Mouse (Mus musculus): ENCODE measurements at regions not wholly inside any gene's neighbourhood (a gene's known extent, or its start where the extent isn't known, plus 50 kb on each side); places are given as distances from the start of the nearest gene placed in this dataset.

- Histone ChIP-seq H3K79me2 (ENCODE audit: control insufficient read depth, insufficient read depth, low read length, poor library complexity) (no peaks in the 10 kb centered on the region), H3K9me3 (replicated peaks; ENCODE audit: insufficient read depth, low read length) (no peaks in the 10 kb centered on the region), H3K27me3 (ENCODE audit: control insufficient read depth in 1 of 2, insufficient read depth in 2 of 2, low read length in 2 of 2) (no peaks in the 10 kb centered on the region; a peak in 1 of 4 replicates), H3K4me3 (ENCODE audit: control insufficient read depth in 1 of 2, insufficient read depth in 1 of 2, low read depth in 2 of 2, low read length in 2 of 2) (no peak overlapping the region), H3K4me1 (ENCODE audit: control insufficient read depth in 1 of 2, insufficient read depth in 2 of 2, low read length in 2 of 2) (no peaks in the 10 kb centered on the region), H3K9ac (ENCODE audit: control insufficient read depth, low read depth, low read length, poor library complexity, severe bottlenecking) (no peak overlapping the region), H3K36me3 (ENCODE audit: control insufficient read depth in 1 of 2, insufficient read depth in 2 of 2, low read length in 2 of 2) (no peaks in the 10 kb centered on the region), H3K27ac (ENCODE audit: control insufficient read depth, low read depth, low read length) (no peak overlapping the region)
- DNase-seq (ENCODE audit: low read depth, low spot score): no peak
- TF ChIP-seq E2F4 (IDR thresholded peaks at IDR 0.05; ENCODE audit: borderline replicate concordance, low read depth, low read length) (no peak), POLR2AphosphoS5 (IDR thresholded peaks at IDR 0.05; ENCODE audit: borderline replicate concordance, low read depth, low read length) (no peak), GABPA (IDR thresholded peaks at IDR 0.05; ENCODE audit: low read depth, low read length) (no peak), ETS1 (IDR thresholded peaks at IDR 0.05; ENCODE audit: low read depth, low read length) (no peak)
Observed at GRCm38 (mm10) chr7:135798441-135798840, 82.3 kb upstream of the Mki67 start.

DNA sequence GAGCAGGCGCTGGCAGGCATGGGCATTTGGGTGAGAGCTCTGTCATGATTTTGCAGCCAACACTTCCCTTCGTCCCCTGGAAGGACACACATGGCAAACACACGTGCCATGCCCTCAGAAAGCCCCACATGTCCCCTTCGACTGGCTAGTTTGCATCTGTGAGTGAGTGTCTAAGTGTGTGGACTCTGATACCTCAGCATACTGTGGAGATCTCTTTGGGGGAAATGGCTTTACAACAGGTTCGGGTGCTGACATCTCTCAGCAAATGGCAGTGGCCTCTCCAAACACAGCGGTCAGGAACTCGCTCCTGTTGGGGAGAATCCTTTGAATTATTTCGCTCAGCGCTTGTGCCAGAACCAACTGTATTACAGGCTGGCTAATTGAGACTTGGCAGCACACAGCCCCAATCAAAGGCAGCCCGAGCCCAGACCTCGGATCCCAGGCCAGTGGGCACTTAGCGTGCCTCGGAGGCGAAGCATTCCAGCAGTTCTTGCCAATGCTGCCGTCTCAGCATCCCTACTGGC is 86.5 kb upstream of the Mki67 start:
- Histone ChIP-seq H3K9ac (ENCODE audit: control insufficient read depth, low read depth, low read length, poor library complexity, severe bottlenecking) (no peak overlapping the region), H3K36me3 (ENCODE audit: control insufficient read depth in 1 of 2, insufficient read depth in 2 of 2, low read length in 2 of 2) (no peaks in the 10 kb centered on the region), H3K27ac (ENCODE audit: control insufficient read depth, low read depth, low read length) (no peak overlapping the region), H3K79me2 (ENCODE audit: control insufficient read depth, insufficient read depth, low read length, poor library complexity) (no peaks in the 10 kb centered on the region), H3K27me3 (ENCODE audit: control insufficient read depth in 1 of 2, insufficient read depth in 2 of 2, low read length in 2 of 2) (no peaks in the 10 kb centered on the region; a peak in 1 of 4 replicates), H3K4me3 (ENCODE audit: control insufficient read depth in 1 of 2, insufficient read depth in 1 of 2, low read depth in 2 of 2, low read length in 2 of 2) (no peak overlapping the region), H3K4me1 (ENCODE audit: control insufficient read depth in 1 of 2, insufficient read depth in 2 of 2, low read length in 2 of 2) (no peaks in the 10 kb centered on the region), H3K9me3 (replicated peaks; ENCODE audit: insufficient read depth, low read length) (no peaks in the 10 kb centered on the region)
- TF ChIP-seq ELF1 (IDR thresholded peaks at IDR 0.05; ENCODE audit: low read depth, low read length): no peak
- TF ChIP-seq ZMIZ1 (IDR thresholded peaks at IDR 0.05; ENCODE audit: low read depth, low read length): no peak
- TF ChIP-seq GABPA (IDR thresholded peaks at IDR 0.05; ENCODE audit: low read depth, low read length): no peak
- TF ChIP-seq USF2 (IDR thresholded peaks at IDR 0.05; ENCODE audit: borderline replicate concordance in 1 of 2, insufficient read depth in 1 of 2, low read depth in 1 of 2, low read length in 2 of 2): no peak
- TF ChIP-seq JUND (IDR thresholded peaks at IDR 0.05; ENCODE audit: low read depth, low read length): no peak
- TF ChIP-seq ZKSCAN1 (IDR thresholded peaks at IDR 0.05; ENCODE audit: low read depth, low read length): no peak
- no peak for TF ChIP-seq HCFC1 (IDR thresholded peaks at IDR 0.05; ENCODE audit: low read depth, low read length)
- TF ChIP-seq TBP (IDR thresholded peaks at IDR 0.05; ENCODE audit: low read depth, low read length): no peak
- TF ChIP-seq MEF2A (IDR thresholded peaks at IDR 0.05; ENCODE audit: extremely low read depth, insufficient replicate concordance, low read depth, low read length, poor library complexity, severe bottlenecking): no peak
- no peak for TF ChIP-seq TCF12 (IDR thresholded peaks at IDR 0.05; ENCODE audit: low read depth, low read length)
- no peak for TF ChIP-seq RAD21 (IDR thresholded peaks at IDR 0.05; ENCODE audit: low read depth, low read length)
- no peak for TF ChIP-seq CHD2 (IDR thresholded peaks at IDR 0.05; ENCODE audit: low read length)
- TF ChIP-seq CHD1 (IDR thresholded peaks at IDR 0.05; ENCODE audit: low read depth, low read length): no peak
- no peak for DNase-seq (ENCODE audit: low read depth, low spot score)

All from MEL (cell line).